ENCODE assay signal across 9 mouse cellular contexts in genomic region chr5:113516873-113517336, GRCm38 (mm10). TPM values are rescaled to one million over a fixed set of nuclear protein-coding genes. Genes with fewer than 3 reads are reported as not detected.
DNase-seq lines count a peak whose midpoint lies in the region; ATAC-seq lines count a peak whose summit lies in the region.
"Had no signal": no experiment of that assay in that cellular context is flagged by ENCODE, and none has a peak within 500 bp of the region (broad histone marks: within the 10 kb centered on the region; RNA-seq: fewer than 3 reads in every experiment).

No protein-coding gene starts in this region.

- H3K4me3 ChIP-seq in heart, embryonic 14.5 days (ENCODE audit: control insufficient read depth in 1 of 2, insufficient read depth in 1 of 2, low read depth in 1 of 2, low read length in 2 of 2): no peak overlapping the region
- H3K4me3 ChIP-seq in hindbrain, embryonic 14.5 days (replicated peaks; ENCODE audit: low read length): no peak overlapping the region
- H3K4me3 ChIP-seq in midbrain, embryonic 10.5 days: peak overlapping the region; percentile 26
- H3K4me3 ChIP-seq: limb, embryonic 15.5 days had no signal

- no peak for DNase-seq in heart, adult 11 months
- DNase-seq in embryo, embryonic 10.5 days (ENCODE audit: low spot score): peak; percentile 38
- DNase-seq in hindbrain, embryonic 14.5 days (ENCODE audit: low spot score): no peak
- DNase-seq in midbrain, embryonic 10.5 days (ENCODE audit: low spot score): peak; percentile 43
- DNase-seq in B cell, adult 2 months: no peak
- no peak for DNase-seq in gastrocnemius, adult 8-10 months (ENCODE audit: low spot score in 2 of 2)
- no peak for DNase-seq in spleen, postnatal 36 days (ENCODE audit: low spot score in 2 of 2)

- WGBS in heart, embryonic 14.5 days: 18% methylated on average over 14 of the region's 14 CpGs
- 10% methylated on average over 14 of the region's 14 CpGs for WGBS in hindbrain, embryonic 14.5 days
- 34% methylated on average over 14 of the region's 14 CpGs for WGBS in midbrain, embryonic 10.5 days

- H3K4me1 ChIP-seq in heart, embryonic 14.5 days (ENCODE audit: control insufficient read depth in 2 of 2, insufficient read depth in 2 of 2, low read length in 2 of 2): peaks cover 28 to 40% of the 10 kb centered on the region in 2 experiments
- peaks cover 14% of the 10 kb centered on the region for H3K4me1 ChIP-seq in hindbrain, embryonic 14.5 days (replicated peaks; ENCODE audit: control insufficient read depth, insufficient read depth, low read length)
- H3K4me1 ChIP-seq in midbrain, embryonic 10.5 days: peaks cover 32% of the 10 kb centered on the region

- no peaks in the 10 kb centered on the region for H3K27me3 ChIP-seq in heart, embryonic 14.5 days (ENCODE audit: control insufficient read depth, insufficient read depth, low read length)
- no peaks in the 10 kb centered on the region for H3K27me3 ChIP-seq in hindbrain, embryonic 14.5 days (ENCODE audit: control insufficient read depth, insufficient read depth, low read length)
- no peaks in the 10 kb centered on the region for H3K27me3 ChIP-seq in midbrain, embryonic 10.5 days (ENCODE audit: low read depth, poor library complexity, severe bottlenecking)
- H3K27me3 ChIP-seq: limb, embryonic 15.5 days had no signal

- H3K36me3 ChIP-seq in heart, embryonic 14.5 days (ENCODE audit: control insufficient read depth, insufficient read depth, low read length): no peaks in the 10 kb centered on the region
- H3K36me3 ChIP-seq in hindbrain, embryonic 14.5 days (replicated peaks; ENCODE audit: control insufficient read depth, insufficient read depth): no peaks in the 10 kb centered on the region
- H3K36me3 ChIP-seq in midbrain, embryonic 10.5 days: no peaks in the 10 kb centered on the region
- H3K36me3 ChIP-seq: limb, embryonic 15.5 days had no signal

- H3K9ac ChIP-seq in heart, embryonic 14.5 days (ENCODE audit: low read length): no peak overlapping the region
- no peak overlapping the region; the same call in 1 of the 2 replicates for H3K9ac ChIP-seq in hindbrain, embryonic 14.5 days
- H3K9ac ChIP-seq: limb, embryonic 15.5 days had no signal

- H3K27ac ChIP-seq in heart, embryonic 14.5 days (replicated peaks in 1 of 2; ENCODE audit: control insufficient read depth in 1 of 2, insufficient read depth in 1 of 2, low read depth in 2 of 2, low read length in 2 of 2): peak overlapping the region in 1 of 2 experiments; percentile 20; a peak in 1 of 4 replicates
- peak overlapping the region; percentile 40 for H3K27ac ChIP-seq in hindbrain, embryonic 14.5 days
- peak overlapping the region; percentile 64 for H3K27ac ChIP-seq in midbrain, embryonic 10.5 days (replicated peaks)
- H3K27ac ChIP-seq: limb, embryonic 15.5 days had no signal

- peak overlapping the region; percentile 41 for H3K4me2 ChIP-seq in heart, embryonic 14.5 days (ENCODE audit: low read length)
- peak overlapping the region; percentile 18 for H3K4me2 ChIP-seq in hindbrain, embryonic 14.5 days (replicated peaks)
- H3K4me2 ChIP-seq: limb, embryonic 15.5 days had no signal

- ATAC-seq in heart, embryonic 14.5 days (ENCODE audit: insufficient number of reproducible peaks, insufficient read depth, low FRiP score, low read depth): no peak
- ATAC-seq in hindbrain, embryonic 14.5 days (ENCODE audit: low FRiP score): peak; percentile 59; the same call in 1 of the 2 replicates

- H3K9me3 ChIP-seq in heart, embryonic 14.5 days (ENCODE audit: control insufficient read depth, low read length): no peaks in the 10 kb centered on the region
- no peaks in the 10 kb centered on the region for H3K9me3 ChIP-seq in hindbrain, embryonic 14.5 days (ENCODE audit: control insufficient read depth, low read length)
- H3K9me3 ChIP-seq in midbrain, embryonic 10.5 days (replicated peaks): no peaks in the 10 kb centered on the region
- H3K9me3 ChIP-seq: limb, embryonic 15.5 days had no signal

RNA-seq across cellular contexts. Expression of gene Wscd2, which starts 26.8 kb away (rescaled TPM):
- polyA plus RNA-seq in heart, embryonic 14.5 days (2014; fragmentation: Nextera tagmentation; extraction: Ambion mirVana): 2.2 and 2.8 TPM in 2 replicates
- polyA plus RNA-seq in hindbrain, embryonic 14.5 days (2014; fragmentation: Nextera tagmentation; extraction: Ambion mirVana): 13.6 and 13.7 TPM in 2 replicates
- 9.2 and 11.8 TPM in 2 replicates for polyA plus RNA-seq in midbrain, embryonic 10.5 days (2016; fragmentation: Nextera tagmentation; extraction: Ambion mirVana)
- under 1 TPM; 0.13 to 0.29 (median 0.15) TPM for total RNA-seq in gastrocnemius, adult 8-10 months (2022)

Comparison
In these comparisons a context has a peak if more than half of its experiments do, and no peak if none do; other contexts are left out.
1. DNase-seq: peak in embryo, embryonic 10.5 days (single experiment) and midbrain, embryonic 10.5 days (single experiment); none in heart, adult 11 months (single experiment), hindbrain, embryonic 14.5 days (single experiment), B cell, adult 2 months (0 of 2), gastrocnemius, adult 8-10 months (0 of 2) and spleen, postnatal 36 days (0 of 2).